Mouse (Mus musculus) forebrain, embryonic 14.5 days (tissue): ENCODE results near the gene Ceacam10. TPM values are rescaled to one million over a fixed set of nuclear protein-coding genes. Genes with fewer than 3 reads are reported as not detected.

Source experiments
- ATAC-seq: fragments of 200-750 bp; cut with Nextera tagmentation; 2 replicates; pipeline ENCODE4 v1.8.0; 2017; ENCODE audit warnings: mild to moderate bottlenecking, moderate library complexity
- DNase-seq: peaks from one replicate; pipeline ENCODE4 v3.0.0-alpha.2; 2015; ENCODE audit warnings: low spot score
- H3K27ac ChIP-seq: fragments of 300-500 bp; sonication (generic); 2 replicates; pipeline ENCODE4 v1.5.1; 2014; ENCODE audit warnings: low read depth, mild to moderate bottlenecking, control low read depth, low read length, moderate library complexity
- H3K27me3 ChIP-seq: fragments of 300-500 bp; sonication (generic); replicated peaks from 2 replicates; pipeline ENCODE4 v1.6.1; 2014; ENCODE audit warnings: low read length, control low read depth, mixed read lengths; ENCODE audit not compliant: control insufficient read depth, insufficient read depth
- H3K36me3 ChIP-seq: fragments of 300-500 bp; sonication (generic); 2 replicates; pipeline ENCODE4 v1.6.1; 2014; ENCODE audit warnings: low read length, control low read depth; ENCODE audit not compliant: control insufficient read depth, insufficient read depth
- H3K4me1 ChIP-seq: fragments of 300-500 bp; sonication (generic); 2 replicates; pipeline ENCODE4 v1.6.1; 2014; ENCODE audit warnings: antibody characterized with exemption, low read length, control low read depth; ENCODE audit not compliant: control insufficient read depth, insufficient read depth
- H3K4me2 ChIP-seq: fragments of 300-500 bp; sonication (generic); 2 replicates; pipeline ENCODE4 v1.6.1; 2014; ENCODE audit warnings: mild to moderate bottlenecking, control low read depth, low read length
- H3K4me3 ChIP-seq: fragments of 300-500 bp; sonication (generic); 2 replicates; pipeline ENCODE4 v1.5.1; 2014; ENCODE audit warnings: low read depth, low read length, control low read depth
- H3K9ac ChIP-seq: fragments of 300-500 bp; sonication (generic); 2 replicates; pipeline ENCODE4 v1.6.1; 2014; ENCODE audit warnings: mild to moderate bottlenecking, low read length, control low read depth, moderate library complexity
- H3K9me3 ChIP-seq: fragments of 300-500 bp; sonication (generic); replicated peaks from 2 replicates; pipeline ENCODE4 v1.6.1; 2016; ENCODE audit warnings: low read length, control low read depth, mixed read lengths; ENCODE audit not compliant: control insufficient read depth
- WGBS: fragments of 180-500 bp; shearing (Covaris S2); extraction: QIAGEN DNeasy Blood & Tissue Kit; methylation state at CpG from one replicate; pipeline ENCODE4 v1.1.7; 2014; 5-methylcytosine and 5-hydroxymethylcytosine counted together
- polyA plus RNA-seq: library from polyadenylated mRNA; unstranded; fragments of >200 nt; fragmentation: Nextera tagmentation; extraction: Ambion mirVana; gene quantifications from 2 replicates; pipeline ENCODE4 v1.2.1, GENCODE M21; 2014

Gene Ceacam10
- polyA plus RNA-seq, 1 experiment from 2014 or later: not detected

DNA sequence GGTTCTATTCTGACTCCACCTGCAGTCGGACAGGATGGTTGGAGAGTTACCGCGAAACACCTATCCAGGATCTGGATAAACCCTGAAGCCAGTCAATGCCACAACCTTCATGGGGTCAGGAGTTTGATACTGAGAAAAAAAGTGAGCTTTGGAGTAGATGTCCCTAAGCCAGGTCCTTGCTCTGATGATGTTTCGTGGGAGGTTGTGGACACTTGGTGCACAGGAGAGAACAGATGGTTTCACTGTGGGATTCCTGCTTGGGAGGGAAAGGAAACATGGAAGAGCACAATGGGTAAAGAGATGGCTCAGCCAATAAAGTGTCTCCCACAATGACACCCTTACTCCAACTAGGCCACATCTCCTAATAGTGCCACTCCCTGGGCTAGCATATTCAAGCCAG lies 50.2 kb downstream of the Ceacam10 start:
- Histone ChIP-seq H3K9me3 (no peaks in the 10 kb centered on the region), H3K27me3 (no peaks in the 10 kb centered on the region), H3K4me1 (no peaks in the 10 kb centered on the region), H3K4me3 (no peak overlapping the region), H3K36me3 (no peaks in the 10 kb centered on the region), H3K4me2 (no peak overlapping the region), H3K9ac (no peak overlapping the region), H3K27ac (no peak overlapping the region)
- no peak for ATAC-seq
- DNase-seq: no peak
- 91% methylated on average over 4 of the region's 4 CpGs for WGBS

Other genes starting within 250 kb of the Ceacam10 start
- 19.5 and 25.1 TPM in 2 replicates for gene Irgq, start 246.5 kb upstream of the Ceacam10 start, polyA plus RNA-seq
- 0.28 TPM in 1 of 2 replicates, not detected in the other for gene Pinlyp, start 231.1 kb upstream of the Ceacam10 start, polyA plus RNA-seq
- gene Xrcc1, start 230.9 kb upstream of the Ceacam10 start, polyA plus RNA-seq: 65.1 and 66.6 TPM in 2 replicates
- gene Ethe1, start 189.7 kb upstream of the Ceacam10 start, polyA plus RNA-seq: 22.6 and 23.2 TPM in 2 replicates
- 3.3 and 6.6 TPM in 2 replicates for gene Zfp575, start 189.6 kb upstream of the Ceacam10 start, polyA plus RNA-seq
- not detected in 2 replicates for gene Phldb3, start 166.4 kb upstream of the Ceacam10 start, polyA plus RNA-seq
- gene Lypd3, start 140.7 kb upstream of the Ceacam10 start, polyA plus RNA-seq: 0.20 and 0.21 TPM in 2 replicates
- not detected in 2 replicates for gene Tex101, start 100.5 kb upstream of the Ceacam10 start, polyA plus RNA-seq
- gene BC049730, start 68.0 kb upstream of the Ceacam10 start, polyA plus RNA-seq: not detected in 2 replicates
- not detected in 2 replicates for gene Gm4763, start 50.3 kb upstream of the Ceacam10 start, polyA plus RNA-seq
- 0.19 and 0.63 TPM in 2 replicates for gene Cd177, start 16.9 kb upstream of the Ceacam10 start, polyA plus RNA-seq
- gene Gm9844, start 85.0 kb downstream of the Ceacam10 start, polyA plus RNA-seq: 36.6 and 42.2 TPM in 2 replicates
- not detected in 2 replicates for gene Lypd4, start 92.7 kb downstream of the Ceacam10 start, polyA plus RNA-seq
- gene Dmrtc2, start 92.9 kb downstream of the Ceacam10 start, polyA plus RNA-seq: not detected in 2 replicates
- 1,541 and 2,138 TPM in 2 replicates for gene Rps19, start 107.2 kb downstream of the Ceacam10 start, polyA plus RNA-seq
- gene Cd79a, start 120.2 kb downstream of the Ceacam10 start, polyA plus RNA-seq: not detected in 2 replicates
- 26.9 and 41.3 TPM in 2 replicates for gene Arhgef1, start 125.7 kb downstream of the Ceacam10 start, polyA plus RNA-seq
- 0.70 and 1.1 TPM in 2 replicates for gene Gm4881, start 167.3 kb downstream of the Ceacam10 start, polyA plus RNA-seq
- 240 and 248 TPM in 2 replicates for gene Rabac1, start 195.5 kb downstream of the Ceacam10 start, polyA plus RNA-seq
- gene Atp1a3, start 228.8 kb downstream of the Ceacam10 start, polyA plus RNA-seq: 122 and 183 TPM in 2 replicates